ENCODE assay signal across 23 mouse cellular contexts in the genomic region with DNA sequence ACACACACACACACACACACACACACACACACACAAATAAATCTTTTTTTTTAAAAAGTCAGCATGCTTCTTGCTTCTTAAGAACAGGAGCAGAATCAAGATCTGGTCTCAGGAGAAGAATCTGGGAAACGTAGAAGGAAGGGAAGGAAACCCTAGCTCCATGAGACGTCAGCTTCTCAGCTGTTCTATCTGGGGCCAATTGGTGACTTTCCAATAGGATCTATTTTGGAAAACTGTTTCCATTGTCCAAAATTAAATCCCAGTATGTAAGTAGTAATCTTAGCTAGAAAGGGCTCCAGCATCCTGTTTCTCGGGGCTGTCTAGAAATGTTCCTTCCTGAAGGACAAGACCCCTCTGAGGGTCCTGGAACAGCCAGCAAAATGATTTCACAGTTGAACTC.
"Had no signal": no experiment of that assay in that cellular context is flagged by ENCODE, and none has a peak within 500 bp of the region (broad histone marks: within the 10 kb centered on the region; RNA-seq: fewer than 3 reads in every experiment).

No protein-coding gene starts in this region.

- DNase-seq: kidney, postnatal 25 days; layer of hippocampus, adult 9-11 months; liver; lung, adult 18-20 months; lung, postnatal 10 days; lung, postnatal 36 days; retina, postnatal 1 day; right cerebral cortex, postnatal 25 days; thymus, adult 18-20 months; thymus, postnatal 36 days had no signal

- H3K27me3 ChIP-seq: limb, embryonic 12.5 days; liver, embryonic 12.5 days; liver, embryonic 15.5 days; lung, embryonic 15.5 days; megakaryocyte, embryonic 14.5 days; midbrain, embryonic 13.5 days; neural tube, embryonic 13.5 days had no signal

- H3K4me2 ChIP-seq: limb, embryonic 12.5 days; liver, embryonic 12.5 days; liver, embryonic 15.5 days; lung, embryonic 15.5 days; midbrain, embryonic 13.5 days; neural tube, embryonic 13.5 days had no signal

- H3K27ac ChIP-seq: kidney, postnatal 0 days; layer of hippocampus, adult 2 months; left cerebral cortex, adult 2 months; limb, embryonic 12.5 days; liver, embryonic 12.5 days; liver, embryonic 15.5 days; lung, embryonic 15.5 days; midbrain, embryonic 10.5 days; midbrain, embryonic 13.5 days; neural tube, embryonic 13.5 days had no signal

- H3K9me3 ChIP-seq: limb, embryonic 12.5 days; liver, embryonic 12.5 days; liver, embryonic 15.5 days; lung, embryonic 15.5 days; megakaryocyte, embryonic 14.5 days; midbrain, embryonic 10.5 days; midbrain, embryonic 13.5 days; neural tube, embryonic 13.5 days had no signal

- H3K9ac ChIP-seq: limb, embryonic 12.5 days; liver, embryonic 12.5 days; liver, embryonic 15.5 days; lung, embryonic 15.5 days; midbrain, embryonic 13.5 days; neural tube, embryonic 13.5 days had no signal

- H3K4me1 ChIP-seq: limb, embryonic 12.5 days; liver, embryonic 12.5 days; liver, embryonic 15.5 days; lung, embryonic 15.5 days; megakaryocyte, embryonic 14.5 days; midbrain, embryonic 13.5 days; neural tube, embryonic 13.5 days had no signal

- ATAC-seq: liver, embryonic 12.5 days; midbrain, embryonic 13.5 days; midbrain, embryonic 16.5 days had no signal

- H3K36me3 ChIP-seq: limb, embryonic 12.5 days; liver, embryonic 12.5 days; liver, embryonic 15.5 days; lung, embryonic 15.5 days; midbrain, embryonic 10.5 days; midbrain, embryonic 13.5 days; neural tube, embryonic 13.5 days had no signal

- H3K4me3 ChIP-seq: layer of hippocampus, adult 2 months; left cerebral cortex, adult 2 months; limb, embryonic 12.5 days; liver, embryonic 12.5 days; liver, embryonic 15.5 days; lung, embryonic 15.5 days; megakaryocyte, embryonic 14.5 days; midbrain, embryonic 10.5 days; midbrain, embryonic 13.5 days; myocyte; neural tube, embryonic 13.5 days had no signal
